Mouse (Mus musculus) erythroblast, embryonic 14.5 days (primary cell): ENCODE data around the gene H2-Ob.

ENCODE experiments used
- GATA1 ChIP-seq: IDR thresholded peaks from 2 replicates; pipeline ENCODE4 v1.6.1; 2012; ENCODE audit warnings: low read length, inconsistent platforms, mixed read lengths
- TAL1 ChIP-seq: IDR thresholded peaks from 3 replicates; pipeline ENCODE4 v1.6.1; 2012; ENCODE audit warnings: low read length, inconsistent platforms, mixed read lengths

DNA sequence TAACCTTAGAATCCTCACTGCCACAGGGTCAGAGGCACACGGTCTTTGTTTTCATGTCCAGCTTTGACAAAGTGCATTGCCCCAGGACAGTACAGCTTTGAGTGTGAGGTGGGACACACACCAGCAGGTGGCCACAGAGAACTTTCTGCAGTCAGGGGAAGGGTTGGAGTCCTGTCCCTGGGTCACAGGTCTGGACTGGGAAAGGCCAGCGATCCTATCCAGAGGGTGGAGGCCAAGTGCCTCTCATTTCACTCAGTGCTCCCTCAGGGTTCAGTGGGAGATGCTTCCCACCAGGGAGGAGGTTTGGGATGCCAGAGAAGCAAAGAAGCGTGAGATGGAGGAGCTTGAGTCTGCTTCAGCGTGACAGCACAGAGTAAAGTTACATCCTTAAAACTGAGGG, 13.0 kb downstream of the H2-Ob start:
- TF ChIP-seq TAL1 (no peak), GATA1 (no peak)
